Mouse (Mus musculus) 416B (cell line): ENCODE measurements around the gene Adam17.

ENCODE experiments used
- DNase-seq: peaks from one replicate; pipeline ENCODE4 v3.0.0; 2011; ENCODE audit warnings: low read depth

Gene Adam17

DNA sequence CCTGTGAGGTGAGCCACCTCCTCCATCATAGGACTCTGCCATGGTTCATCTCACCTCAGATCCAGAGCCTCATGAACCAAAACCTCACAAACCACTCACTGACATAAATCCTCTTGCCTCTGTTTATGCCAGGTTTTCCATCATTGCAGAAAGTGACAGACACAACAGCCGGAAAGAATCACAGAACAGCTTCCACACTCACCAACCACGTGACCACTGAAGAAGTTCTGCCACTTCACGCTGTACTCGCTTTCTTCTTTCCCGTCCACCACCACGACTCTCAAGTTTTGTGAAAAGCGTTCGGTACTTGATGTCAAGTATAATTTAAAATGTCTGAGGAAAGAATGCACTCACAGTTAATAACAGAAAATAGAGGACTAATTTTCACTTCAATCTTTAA, 19.8 kb downstream of the Adam17 start:
- DNase-seq = no peak

GRCm38 (mm10) chr12:21350113-21350876, 23.1 kb downstream of the Adam17 start:
- DNase-seq = no peak

DNA sequence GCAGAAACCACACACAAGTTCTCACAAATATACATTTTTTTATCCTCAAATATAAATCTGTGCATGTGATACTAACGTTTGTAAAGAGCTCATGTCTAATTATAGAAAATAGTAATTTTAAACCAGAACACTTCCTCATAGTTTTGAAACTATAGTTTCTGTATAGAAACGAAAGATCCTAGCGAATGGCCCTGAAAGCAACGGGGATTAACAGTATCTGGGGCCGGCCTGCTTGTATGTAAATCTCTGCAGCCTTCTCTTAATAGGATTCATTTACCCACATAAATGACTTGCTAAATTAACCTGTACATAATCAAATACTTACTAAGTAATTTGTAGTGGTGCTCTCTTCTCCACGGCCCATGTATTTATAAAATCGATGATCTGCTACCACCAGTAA, 26.5 kb downstream of the Adam17 start:
- DNase-seq = no peak

DNA sequence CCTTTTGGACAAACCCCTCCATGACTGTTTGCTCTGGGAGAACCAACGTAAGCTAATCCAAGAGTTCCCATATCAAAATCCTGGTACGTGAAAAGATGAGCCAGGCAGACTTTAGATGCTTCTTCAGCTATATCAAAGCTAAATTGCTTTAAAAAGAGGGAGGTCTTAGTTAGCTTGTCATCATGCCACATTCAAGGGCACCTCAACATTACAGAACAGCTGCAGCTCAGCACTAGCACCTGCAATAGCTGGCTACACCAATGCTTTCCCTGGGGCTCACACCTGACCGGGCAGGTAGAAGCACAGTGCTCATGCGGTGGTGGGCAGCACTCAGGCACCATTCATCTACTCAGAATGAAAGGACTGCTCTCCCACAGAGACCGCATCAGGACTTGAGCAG, 32.8 kb downstream of the Adam17 start:
- DNase-seq = no peak

DNA sequence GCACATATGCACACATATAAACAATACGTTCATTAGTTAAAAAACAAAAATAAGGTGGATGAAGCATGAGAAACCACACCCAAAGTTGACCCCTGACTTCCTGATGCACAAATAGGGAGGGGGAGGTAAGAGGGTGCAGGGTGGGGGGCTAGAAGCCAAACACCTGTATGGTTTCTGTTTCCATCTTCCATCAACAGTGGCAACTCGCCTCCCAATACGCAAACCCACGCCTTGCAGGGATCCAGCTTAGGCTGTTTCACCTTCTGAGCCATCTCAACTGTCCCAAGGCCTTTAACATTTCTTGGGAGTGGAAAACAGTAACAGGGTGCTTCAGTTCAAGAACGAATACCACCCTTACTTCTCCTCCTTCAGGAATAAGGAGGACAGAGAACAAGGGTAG, 36.3 kb downstream of the Adam17 start:
- DNase-seq = no peak

DNA sequence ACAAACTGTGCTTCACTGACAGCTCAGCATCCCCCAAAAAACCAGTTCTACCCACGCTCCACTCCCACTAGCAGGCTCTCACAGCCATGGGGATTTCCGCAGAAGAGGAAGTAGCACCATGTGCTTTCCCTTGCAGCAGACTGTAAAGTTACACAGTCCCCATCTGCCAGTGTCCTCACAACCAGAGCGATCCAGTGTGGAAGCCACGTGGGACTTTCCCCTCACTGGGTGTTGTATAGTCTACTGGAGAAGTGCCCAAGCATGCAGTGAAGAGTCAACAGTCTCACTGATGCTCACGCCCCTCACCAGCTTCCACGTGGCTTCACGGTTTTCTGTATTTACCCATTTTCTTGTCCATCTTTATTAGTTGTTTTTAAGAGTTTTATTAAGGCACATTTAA, 37.6 kb downstream of the Adam17 start:
- peak; percentile 13 for DNase-seq

GRCm38 (mm10) chr12:21333766-21334165, 39.7 kb downstream of the Adam17 start:
- no peak for DNase-seq

DNA sequence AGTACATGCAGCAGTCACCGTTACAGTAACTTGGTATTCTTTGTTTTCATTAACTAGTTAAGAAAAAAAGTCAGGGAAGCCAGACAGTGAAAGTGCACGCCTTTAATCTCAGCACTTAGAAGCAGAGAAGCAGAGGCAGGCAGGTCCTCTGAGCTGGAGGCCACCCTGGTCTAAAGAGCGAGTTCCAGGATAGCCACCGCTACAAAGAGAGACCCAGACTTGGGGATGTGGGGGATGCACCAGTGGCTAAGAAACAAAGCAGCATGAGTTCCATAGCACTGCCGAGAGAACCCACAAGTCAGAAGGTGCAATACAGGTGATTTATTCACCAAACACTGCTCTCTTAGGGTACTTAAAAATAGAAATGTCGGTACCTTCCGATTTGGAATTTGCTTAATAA, 40.4 kb downstream of the Adam17 start:
- DNase-seq = no peak

GRCm38 (mm10) chr12:21331711-21332110, 41.7 kb downstream of the Adam17 start:
- no peak for DNase-seq

- DNase-seq = no peak
Measured at GRCm38 (mm10) chr12:21330961-21331576, 42.4 kb downstream of the Adam17 start.

DNA sequence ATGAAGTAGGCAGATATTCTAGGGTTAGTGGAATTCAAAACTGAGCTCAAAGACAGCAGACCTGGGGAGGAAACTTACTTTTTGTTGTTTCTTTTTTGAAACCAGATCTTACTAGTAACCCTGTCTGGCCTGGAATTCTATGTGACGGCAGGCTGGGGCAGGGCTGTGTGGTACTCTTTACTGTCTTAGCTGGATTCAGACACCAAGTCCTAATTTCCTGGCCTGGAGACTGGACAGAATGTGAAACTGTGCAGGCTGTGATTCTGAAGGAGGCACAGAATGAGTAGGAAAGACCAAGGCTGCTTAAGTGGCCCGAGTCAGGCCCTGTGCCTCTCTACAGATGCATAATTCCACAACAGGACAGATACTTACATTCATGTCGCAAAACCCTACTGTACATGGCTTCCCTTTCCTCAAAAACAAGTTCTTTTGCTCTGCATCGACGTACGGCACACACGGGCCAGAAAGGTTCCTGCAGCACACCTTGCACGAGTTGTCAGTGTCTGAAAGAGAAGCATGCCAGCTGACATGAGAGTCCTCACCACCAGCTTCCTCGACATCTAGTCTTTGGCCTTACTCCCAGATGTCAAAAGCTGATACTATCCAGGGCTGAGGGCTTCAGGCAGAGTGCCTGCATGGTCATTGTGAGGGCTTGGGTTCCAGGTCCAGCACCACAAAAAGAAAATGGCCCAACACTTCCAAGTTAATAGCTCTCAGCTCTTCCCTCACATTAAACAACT, 43.6 kb downstream of the Adam17 start:
- DNase-seq = no peak

GRCm38 (mm10) chr12:21326325-21326724, 47.1 kb downstream of the Adam17 start:
- no peak for DNase-seq

DNA sequence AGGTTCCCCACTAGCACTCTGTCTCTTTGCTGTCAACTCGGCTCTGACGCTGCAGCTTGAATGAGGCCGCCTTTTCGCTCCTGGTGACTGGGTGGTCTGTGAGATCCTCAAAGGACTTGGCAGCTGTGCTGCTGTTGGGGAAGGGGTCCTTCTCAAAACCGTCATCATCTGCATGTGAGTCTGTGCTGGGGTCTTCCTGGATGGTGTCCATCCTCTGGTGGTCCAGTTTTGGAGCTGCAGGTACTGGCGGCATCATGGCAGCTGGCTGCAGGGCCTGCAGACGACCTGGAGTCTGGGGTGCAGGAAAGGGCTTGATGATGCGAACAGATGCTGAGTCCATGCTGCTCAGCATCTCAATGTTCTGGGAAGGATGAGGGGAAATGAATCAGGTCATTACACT, 48.2 kb downstream of the Adam17 start:
- DNase-seq = no peak

GRCm38 (mm10) chr12:21324101-21324500, 49.3 kb downstream of the Adam17 start:
- DNase-seq = no peak

GRCm38 (mm10) chr12:21322856-21323255, 50.6 kb downstream of the Adam17 start:
- DNase-seq = no peak

GRCm38 (mm10) chr12:21322296-21322695, 51.1 kb downstream of the Adam17 start:
- DNase-seq = no peak

DNA sequence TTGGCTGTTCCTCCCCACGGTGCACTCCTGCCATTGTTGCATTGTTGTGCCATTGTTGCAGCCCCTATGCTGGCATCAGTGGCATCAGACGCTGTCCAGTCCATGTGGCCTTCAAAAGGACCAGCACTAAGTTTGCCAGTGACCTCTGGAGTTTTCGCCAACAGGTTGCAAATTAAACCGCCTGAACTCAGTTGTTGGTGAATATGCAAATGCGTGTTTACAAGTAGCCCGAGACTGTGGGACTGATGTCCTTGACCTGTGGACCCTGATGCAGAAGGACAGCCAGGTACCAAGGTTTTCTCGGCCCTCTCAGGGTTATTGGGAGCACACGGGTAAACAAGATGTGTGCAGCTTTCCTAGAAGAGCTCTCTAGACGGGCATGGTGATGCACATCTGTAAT, 52.3 kb downstream of the Adam17 start:
- DNase-seq = no peak

DNA sequence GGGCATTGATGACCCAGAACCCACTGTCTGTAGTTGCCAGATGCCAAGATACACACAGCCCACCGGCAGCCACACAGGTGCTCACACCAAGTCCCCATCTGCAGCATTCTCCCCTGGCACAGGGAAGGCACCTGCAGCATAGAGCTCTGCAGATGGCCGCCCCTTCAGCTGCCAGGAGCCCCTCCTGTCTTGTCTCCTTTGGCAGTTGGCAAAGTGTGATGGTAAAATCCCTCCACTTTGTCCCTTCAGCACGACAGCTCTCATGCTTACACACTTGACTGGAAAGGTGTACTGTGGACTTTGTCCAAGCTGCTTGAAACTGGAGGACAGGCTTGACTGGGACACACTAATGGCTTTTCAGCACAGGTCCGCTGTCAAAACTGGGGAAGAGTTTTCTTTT, 53.1 kb downstream of the Adam17 start:
- no peak for DNase-seq

DNA sequence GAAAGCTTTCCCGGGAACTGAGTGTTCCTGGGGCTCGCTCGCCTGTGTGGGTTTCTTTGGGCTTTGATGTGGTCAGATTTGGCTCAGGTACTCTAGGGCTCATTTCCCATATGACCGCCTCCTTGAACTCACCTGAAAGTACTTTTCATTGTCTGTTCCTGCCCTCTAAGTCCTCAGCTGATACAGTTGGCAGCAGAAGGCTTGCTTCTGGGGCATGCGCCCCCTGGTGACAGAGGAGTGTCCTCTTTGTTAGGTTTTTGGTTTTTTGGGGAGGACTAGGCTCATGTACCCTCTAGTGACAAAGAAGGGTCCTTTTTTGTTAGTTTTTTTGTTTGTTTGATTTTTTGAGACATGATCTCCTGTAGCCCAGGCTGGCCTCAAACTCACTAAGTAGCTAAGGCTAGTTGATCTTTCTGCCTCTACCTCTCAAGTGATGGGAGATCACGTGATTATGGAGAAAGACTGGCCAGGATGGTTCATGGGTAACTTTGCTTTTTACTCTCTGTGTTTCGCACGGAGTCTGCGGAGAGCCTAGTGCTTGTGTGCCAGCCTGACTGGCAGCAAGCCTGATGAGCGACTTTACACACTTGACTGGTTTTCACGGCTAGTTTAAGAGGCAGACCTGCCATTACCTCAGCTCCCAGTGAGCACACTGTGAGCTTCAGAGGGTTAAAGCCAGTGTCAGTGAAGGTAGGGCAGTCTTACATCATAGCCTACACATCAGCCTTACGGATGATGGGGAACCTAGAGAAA, 55.1 kb downstream of the Adam17 start:
- peak; percentile 79 for DNase-seq

DNA sequence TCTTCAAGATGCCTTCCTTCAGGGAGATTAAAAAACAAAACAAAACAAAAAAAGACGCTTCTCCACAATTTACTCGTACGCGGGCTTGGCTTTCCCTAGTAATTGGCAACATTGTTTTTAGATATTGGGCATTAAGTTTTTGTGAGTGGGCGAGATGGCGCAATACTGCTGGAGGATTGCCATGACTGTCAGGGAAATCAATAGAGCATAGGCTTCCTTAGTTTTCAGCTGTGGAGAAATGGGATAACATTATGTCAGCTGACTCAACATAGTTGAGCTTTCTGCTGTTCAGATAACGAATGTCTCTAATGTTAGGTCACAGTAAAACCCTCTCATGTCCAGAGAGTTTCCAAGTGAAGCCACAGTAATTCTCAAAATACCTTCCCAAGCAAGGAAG, 56.6 kb downstream of the Adam17 start:
- DNase-seq = peak; percentile 36

- peak; percentile 74 for DNase-seq
Measured at GRCm38 (mm10) chr12:21315923-21316868, 57.2 kb downstream of the Adam17 start, which contains the start of gene Iah1. Iah1 (plus strand) TSS chr12:21316389.
